Mouse (Mus musculus) forebrain, embryonic 16.5 days (tissue): ENCODE results near the gene Arhgef16. TPM values are rescaled to one million over a fixed set of nuclear protein-coding genes. Genes with fewer than 3 reads are reported as not detected.

ENCODE experiments used
- ATAC-seq: fragments of 200-750 bp; cut with Nextera tagmentation; 2 replicates; pipeline ENCODE4 v1.8.0; 2017; ENCODE audit warnings: mild to moderate bottlenecking, moderate library complexity
- H3K27ac ChIP-seq: fragments of 300-500 bp; sonication (generic); 2 replicates; pipeline ENCODE4 v1.5.1; 2014; ENCODE audit warnings: low read length, control low read depth
- H3K27me3 ChIP-seq: fragments of 300-500 bp; sonication (generic); replicated peaks from 2 replicates; pipeline ENCODE4 v1.6.1; 2014; ENCODE audit warnings: low read length; ENCODE audit not compliant: control insufficient read depth, insufficient read depth
- H3K36me3 ChIP-seq: fragments of 300-500 bp; sonication (generic); 2 replicates; pipeline ENCODE4 v1.6.1; 2014; ENCODE audit not compliant: control insufficient read depth, insufficient read depth
- H3K4me1 ChIP-seq: fragments of 300-500 bp; sonication (generic); replicated peaks from 2 replicates; pipeline ENCODE4 v1.6.1; 2014; ENCODE audit warnings: low read length; ENCODE audit not compliant: control insufficient read depth, insufficient read depth
- H3K4me2 ChIP-seq: fragments of 300-500 bp; sonication (generic); 2 replicates; pipeline ENCODE4 v1.6.1; 2014; ENCODE audit warnings: mild to moderate bottlenecking, low read length, control low read depth
- H3K4me3 ChIP-seq: fragments of 300-500 bp; sonication (generic); replicated peaks from 2 replicates; pipeline ENCODE4 v1.5.1; 2014; ENCODE audit warnings: mild to moderate bottlenecking, low read length, control low read depth
- H3K9ac ChIP-seq: fragments of 300-500 bp; sonication (generic); replicated peaks from 2 replicates; pipeline ENCODE4 v1.6.1; 2014; ENCODE audit warnings: low read depth, low read length, control low read depth
- H3K9me3 ChIP-seq: fragments of 300-500 bp; sonication (generic); 2 replicates; pipeline ENCODE4 v1.6.1; 2016; ENCODE audit warnings: low read length; ENCODE audit not compliant: control insufficient read depth
- WGBS: fragments of 180-500 bp; shearing (Covaris S2); extraction: QIAGEN DNeasy Blood & Tissue Kit; methylation state at CpG from one replicate; pipeline ENCODE4 v1.1.7; 2014; 5-methylcytosine and 5-hydroxymethylcytosine counted together
- polyA plus RNA-seq: library from polyadenylated mRNA; unstranded; fragments of >200 nt; fragmentation: Nextera tagmentation; extraction: Ambion mirVana; gene quantifications from 2 replicates; pipeline ENCODE4 v1.2.1, GENCODE M21; 2015

The Arhgef16 gene
- polyA plus RNA-seq, 1 experiment from 2014 or later: 0.89 TPM

- Histone ChIP-seq H3K9me3 (no peaks in the 10 kb centered on the region), H3K4me2 (no peak overlapping the region), H3K4me1 (no peaks in the 10 kb centered on the region; the same call in 1 of the 2 replicates), H3K4me3 (no peak overlapping the region), H3K27ac (no peak overlapping the region), H3K36me3 (no peaks in the 10 kb centered on the region), H3K27me3 (no peaks in the 10 kb centered on the region), H3K9ac (no peak overlapping the region)
- WGBS: 8% methylated on average over 6 of the region's 6 CpGs
- ATAC-seq: peak; percentile 79
Measured at GRCm38 (mm10) chr4:154328836-154329235, 27.4 kb upstream of the Arhgef16 start.

GRCm38 (mm10) chr4:154328431-154328830 lies 27.0 kb upstream of the Arhgef16 start:
- Histone ChIP-seq H3K9me3 (no peaks in the 10 kb centered on the region), H3K4me1 (no peaks in the 10 kb centered on the region; the same call in 1 of the 2 replicates), H3K4me3 (no peak overlapping the region), H3K27ac (no peak overlapping the region), H3K27me3 (no peaks in the 10 kb centered on the region), H3K9ac (no peak overlapping the region), H3K36me3 (no peaks in the 10 kb centered on the region), H3K4me2 (no peak overlapping the region)
- no peak; the same call in 1 of the 2 replicates for ATAC-seq
- WGBS: 13% methylated on average over 17 of the region's 20 CpGs

- 81% methylated on average over 4 of the region's 4 CpGs for WGBS
Measured at GRCm38 (mm10) chr4:154325410-154325809, 23.9 kb upstream of the Arhgef16 start.

GRCm38 (mm10) chr4:154313622-154313967 lies 12.1 kb upstream of the Arhgef16 start:
- H3K27ac ChIP-seq: peak overlapping the region; percentile 52
- no peak for ATAC-seq

More at GRCm38 (mm10) chr4:154325410-154325809, 23.9 kb upstream of the Arhgef16 start:
- Histone ChIP-seq H3K36me3 (no peaks in the 10 kb centered on the region; the same call in 1 of the 2 replicates), H3K4me1 (no peaks in the 10 kb centered on the region), H3K9ac (no peak overlapping the region), H3K4me3 (no peak overlapping the region), H3K9me3 (no peaks in the 10 kb centered on the region), H3K27me3 (no peaks in the 10 kb centered on the region), H3K4me2 (no peak overlapping the region), H3K27ac (no peak overlapping the region)
- ATAC-seq: no peak

GRCm38 (mm10) chr4:154312935-154313621 lies 11.6 kb upstream of the Arhgef16 start:
- H3K4me1 ChIP-seq: no peaks in the 10 kb centered on the region
- H3K9ac ChIP-seq: no peak overlapping the region
- no peaks in the 10 kb centered on the region for H3K36me3 ChIP-seq
- H3K27ac ChIP-seq: peak overlapping the region; percentile 52
- H3K4me2 ChIP-seq: no peak overlapping the region
- H3K4me3 ChIP-seq: no peak overlapping the region
- H3K27me3 ChIP-seq: no peaks in the 10 kb centered on the region
- WGBS: 6% methylated on average over 4 of the region's 4 CpGs
- H3K9me3 ChIP-seq: no peaks in the 10 kb centered on the region
- ATAC-seq: peak; percentile 80

More at GRCm38 (mm10) chr4:154313622-154313967, 12.1 kb upstream of the Arhgef16 start:
- Histone ChIP-seq H3K9ac (no peak overlapping the region), H3K4me1 (no peaks in the 10 kb centered on the region), H3K4me2 (no peak overlapping the region), H3K27me3 (no peaks in the 10 kb centered on the region), H3K36me3 (no peaks in the 10 kb centered on the region), H3K9me3 (no peaks in the 10 kb centered on the region), H3K4me3 (no peak overlapping the region)
- WGBS: 39% methylated on average over 11 of the region's 11 CpGs

GRCm38 (mm10) chr4:154312143-154312812 lies 10.8 kb upstream of the Arhgef16 start:
- 87% methylated on average over 2 of the region's 2 CpGs for WGBS
- ATAC-seq: 0 out of 2 replicates have a peak, but pooled peaks have one; percentile 24
- no peak overlapping the region for H3K9ac ChIP-seq
- no peak overlapping the region for H3K4me3 ChIP-seq
- H3K36me3 ChIP-seq: no peaks in the 10 kb centered on the region
- no peaks in the 10 kb centered on the region for H3K9me3 ChIP-seq
- no peak overlapping the region for H3K4me2 ChIP-seq
- H3K27ac ChIP-seq: peak overlapping the region; percentile 23; the same call in 1 of the 2 replicates
- H3K4me1 ChIP-seq: no peaks in the 10 kb centered on the region
- H3K27me3 ChIP-seq: no peaks in the 10 kb centered on the region

- Histone ChIP-seq H3K4me3 (no peak overlapping the region), H3K9ac (no peak overlapping the region), H3K9me3 (no peaks in the 10 kb centered on the region), H3K27me3 (no peaks in the 10 kb centered on the region), H3K36me3 (no peaks in the 10 kb centered on the region), H3K4me1 (no peaks in the 10 kb centered on the region), H3K27ac (no peak overlapping the region), H3K4me2 (no peak overlapping the region)
- 86% methylated on average over 9 of the region's 9 CpGs for WGBS
- no peak for ATAC-seq
Measured at GRCm38 (mm10) chr4:154310576-154311262, 9.2 kb upstream of the Arhgef16 start.

GRCm38 (mm10) chr4:154309131-154309530 lies 7.7 kb upstream of the Arhgef16 start:
- H3K4me3 ChIP-seq: no peak overlapping the region
- no peak overlapping the region for H3K9ac ChIP-seq
- H3K4me1 ChIP-seq: no peaks in the 10 kb centered on the region
- 81% methylated on average over 2 of the region's 2 CpGs for WGBS
- H3K36me3 ChIP-seq: no peaks in the 10 kb centered on the region
- H3K4me2 ChIP-seq: no peak overlapping the region
- no peaks in the 10 kb centered on the region for H3K9me3 ChIP-seq
- no peak overlapping the region for H3K27ac ChIP-seq
- ATAC-seq: no peak
- no peaks in the 10 kb centered on the region for H3K27me3 ChIP-seq
